Mouse (Mus musculus): ENCODE data around the gene Slc27a1. TPM values are rescaled to one million over a fixed set of nuclear protein-coding genes. Genes with fewer than 3 reads are reported as not detected.

The Slc27a1 gene
- total RNA-seq, 2 experiments from 2014 or later: 105 to 126 TPM

DNA sequence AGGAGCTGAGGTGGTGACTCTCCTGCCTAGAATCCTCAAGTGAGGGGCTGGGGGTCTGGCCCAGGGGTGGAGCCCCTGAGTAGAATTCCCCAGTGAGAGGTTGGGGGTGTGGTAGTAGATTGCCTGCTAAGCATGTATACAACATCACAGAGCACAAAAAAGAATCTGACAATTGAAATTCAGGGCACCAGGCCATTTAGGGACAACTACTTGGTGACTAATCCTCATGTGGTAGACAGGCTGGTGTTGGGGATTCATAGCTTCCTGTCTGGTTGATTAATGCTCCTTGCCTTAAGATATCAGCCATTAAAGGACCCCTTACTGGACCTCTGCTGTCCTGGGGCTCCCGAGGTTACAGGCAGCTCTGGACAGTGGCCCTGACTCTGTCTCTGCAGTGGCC lies 10.3 kb downstream of the Slc27a1 start:
- no peak for DNase-seq (ENCODE audit: low spot score in 2 of 2)

DNA sequence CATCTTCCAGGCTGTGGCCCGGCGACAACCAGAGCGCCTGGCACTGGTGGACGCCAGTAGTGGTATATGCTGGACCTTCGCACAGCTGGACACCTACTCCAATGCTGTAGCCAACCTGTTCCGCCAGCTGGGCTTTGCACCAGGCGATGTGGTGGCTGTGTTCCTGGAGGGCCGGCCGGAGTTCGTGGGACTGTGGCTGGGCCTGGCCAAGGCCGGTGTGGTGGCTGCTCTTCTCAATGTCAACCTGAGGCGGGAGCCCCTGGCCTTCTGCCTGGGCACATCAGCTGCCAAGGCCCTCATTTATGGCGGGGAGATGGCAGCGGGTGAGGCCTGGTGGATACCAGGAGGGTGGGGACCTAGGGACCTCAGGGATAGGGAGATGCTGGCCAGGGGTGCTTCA lies 10.8 kb downstream of the Slc27a1 start:
- no peak for DNase-seq (ENCODE audit: low spot score in 2 of 2)

DNA sequence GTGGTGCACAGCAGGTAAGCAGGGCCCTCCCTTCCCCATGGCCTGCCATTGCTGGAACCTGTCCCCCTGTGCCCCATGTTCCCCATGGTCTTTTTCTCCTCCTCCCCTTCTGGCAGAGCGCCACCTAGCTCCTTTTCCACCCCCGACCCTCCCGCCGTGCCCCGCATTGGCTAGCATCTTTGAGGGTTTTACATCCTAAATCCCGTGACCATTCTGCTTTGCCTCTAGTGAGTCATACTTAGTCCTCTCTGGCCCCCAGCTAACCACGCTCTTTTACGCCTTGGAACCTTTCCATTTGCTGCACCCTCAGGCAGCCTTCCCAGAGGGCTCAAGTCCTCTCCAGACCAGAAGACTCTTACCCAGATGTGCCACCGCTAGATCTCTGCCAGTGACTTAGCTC lies 11.5 kb downstream of the Slc27a1 start:
- DNase-seq (ENCODE audit: low spot score in 2 of 2): no peak

DNA sequence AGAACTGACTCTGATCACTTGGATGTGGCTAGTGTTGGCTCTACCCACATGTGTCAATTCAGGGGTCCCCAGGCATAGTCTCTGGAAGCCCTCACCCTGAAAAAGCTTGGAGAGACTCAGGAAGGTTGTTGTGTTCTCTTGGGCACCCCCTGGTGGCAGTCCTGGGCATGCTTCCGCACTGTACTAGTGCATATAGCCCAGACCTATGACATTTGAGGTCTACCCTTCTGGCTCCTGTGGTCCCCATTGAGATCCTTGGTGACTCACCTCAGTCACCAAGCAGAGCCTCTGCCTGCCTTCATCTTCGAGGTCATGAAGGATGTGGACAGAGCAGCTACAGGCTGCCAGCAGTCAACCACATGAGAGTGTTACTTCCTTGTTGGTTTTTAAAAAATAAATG lies 18.2 kb downstream of the Slc27a1 start:
- peak in 1 of 2 experiments; percentile 57 for DNase-seq (ENCODE audit: low spot score in 2 of 2)

DNA sequence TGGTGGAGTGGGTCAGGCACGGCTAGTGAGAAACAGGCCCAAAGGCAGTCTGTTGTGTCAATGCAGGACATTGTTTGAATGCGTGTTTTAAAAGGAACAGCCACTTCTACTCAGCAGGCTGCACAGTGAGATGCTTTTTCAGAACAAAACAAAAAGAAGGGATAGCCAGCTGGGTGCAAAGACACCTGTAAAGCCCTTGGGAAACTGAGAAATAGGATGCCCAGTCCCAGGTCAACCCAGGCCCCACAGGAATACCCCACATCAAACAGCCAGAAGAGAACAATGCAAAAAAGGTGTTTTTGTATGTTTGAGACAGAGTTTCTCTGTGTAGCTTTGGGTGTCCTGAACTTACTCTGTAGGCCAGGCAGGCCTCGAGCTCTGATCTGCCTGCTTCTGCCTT lies 20.1 kb downstream of the Slc27a1 start:
- no peak for DNase-seq (ENCODE audit: low spot score in 2 of 2)

DNA sequence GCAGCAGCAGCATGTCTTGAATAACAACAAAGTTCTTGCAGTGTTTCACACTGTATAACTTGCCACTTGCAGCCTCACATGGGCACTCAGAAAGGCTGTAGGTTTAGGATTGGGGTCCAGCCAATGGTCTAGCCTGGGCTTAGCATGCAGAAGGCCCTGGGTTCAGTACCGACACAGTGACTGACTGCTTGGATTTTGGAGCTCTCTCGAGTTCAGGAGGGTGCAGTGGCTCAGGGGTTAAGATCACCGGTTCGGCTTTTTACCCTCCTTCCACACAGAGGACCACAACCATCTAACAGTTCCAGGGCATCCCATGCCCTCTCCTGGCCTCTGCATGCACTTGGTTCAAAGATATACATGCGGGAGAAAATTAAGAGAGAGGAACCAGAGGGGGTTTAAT lies 22.3 kb downstream of the Slc27a1 start:
- DNase-seq (ENCODE audit: low spot score in 2 of 2): no peak

DNA sequence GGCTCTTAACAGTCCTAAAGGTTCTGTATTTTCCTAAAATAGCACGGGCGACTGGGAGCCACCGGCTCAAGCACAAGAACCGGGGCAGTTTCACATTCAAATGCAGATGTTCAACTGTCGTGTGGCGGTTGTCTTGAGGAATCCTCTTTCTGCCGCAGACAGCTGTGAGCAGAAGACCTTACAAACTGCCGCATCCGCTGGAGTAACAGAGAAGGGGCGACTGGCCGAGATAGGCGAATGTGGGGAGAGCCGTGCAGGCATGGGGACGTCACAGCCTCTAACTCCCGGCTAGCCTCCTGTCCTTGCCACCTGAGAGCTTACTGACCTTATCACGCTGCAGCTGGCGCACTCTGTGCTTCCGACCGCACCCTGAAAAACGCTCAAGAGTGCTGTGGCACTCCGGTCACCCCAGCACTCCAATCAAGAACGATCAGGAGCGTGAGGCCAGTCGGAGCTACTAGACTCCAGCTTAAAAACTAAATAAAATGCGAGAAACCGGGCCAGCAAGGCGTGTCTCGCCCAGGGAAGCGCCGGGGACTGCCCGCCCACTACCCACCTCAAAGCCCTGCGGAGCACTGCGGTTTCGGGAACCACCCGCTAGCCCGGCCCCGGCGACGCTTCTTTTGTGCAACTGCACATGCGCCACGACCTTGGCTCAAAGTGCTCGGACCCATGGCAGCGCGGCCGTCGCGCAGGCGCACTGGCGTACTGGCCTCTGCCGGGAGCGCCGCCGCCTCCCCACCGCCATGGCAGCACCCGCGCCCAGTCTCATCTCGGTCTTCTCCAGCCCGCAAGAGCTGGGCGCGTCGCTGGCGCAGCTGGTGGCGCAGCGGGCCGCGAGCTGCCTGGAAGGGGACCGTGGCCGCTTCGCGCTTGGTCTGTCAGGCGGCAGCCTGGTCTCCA lies 23.0 kb downstream of the Slc27a1 start, which contains the start of gene Pgls:
Gene Pgls (plus strand): TSS at position 706 of the 903 bp plus-strand sequence.
- DNase-seq (ENCODE audit: low spot score in 2 of 2): peak; percentile 95 to 97

DNA sequence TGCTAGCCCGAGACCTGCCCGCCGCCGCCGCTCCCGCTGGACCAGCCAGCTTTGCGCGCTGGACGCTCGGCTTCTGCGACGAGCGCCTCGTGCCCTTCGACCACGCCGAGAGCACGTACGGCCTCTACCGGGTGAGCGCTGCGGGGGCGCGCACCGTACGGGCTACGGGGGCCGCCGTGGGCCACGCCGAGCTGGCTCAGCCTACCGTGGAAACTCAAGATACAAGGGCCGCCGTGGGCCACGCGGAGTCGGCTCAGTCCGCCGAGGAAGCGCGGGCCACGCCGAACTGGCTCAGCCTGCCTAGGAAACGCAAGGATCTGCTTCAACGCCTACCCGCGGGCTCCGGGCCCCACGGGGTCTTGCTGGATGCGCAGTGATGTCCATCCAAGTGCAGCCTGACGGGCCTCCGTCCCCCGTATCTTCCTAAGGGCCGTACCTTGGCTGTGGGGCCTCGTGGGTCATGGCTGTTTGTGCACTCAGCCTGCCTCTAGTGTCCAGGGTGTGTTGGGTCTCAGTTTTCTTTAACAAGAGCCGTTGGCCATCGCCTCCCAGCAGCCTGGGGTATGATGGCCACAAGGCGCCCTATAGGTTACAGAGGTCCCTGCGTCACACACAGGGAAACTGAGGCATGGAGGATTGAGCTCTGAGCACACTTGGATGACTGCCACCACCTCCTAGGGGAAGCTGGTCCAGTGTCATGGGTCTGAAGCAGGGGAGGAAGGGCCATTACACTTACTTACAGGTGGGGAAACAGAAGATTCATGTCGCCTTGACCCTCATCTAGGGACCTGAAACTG lies 23.9 kb downstream of the Slc27a1 start:
- peak; percentile 91 to 95 for DNase-seq (ENCODE audit: low spot score in 2 of 2)

DNA sequence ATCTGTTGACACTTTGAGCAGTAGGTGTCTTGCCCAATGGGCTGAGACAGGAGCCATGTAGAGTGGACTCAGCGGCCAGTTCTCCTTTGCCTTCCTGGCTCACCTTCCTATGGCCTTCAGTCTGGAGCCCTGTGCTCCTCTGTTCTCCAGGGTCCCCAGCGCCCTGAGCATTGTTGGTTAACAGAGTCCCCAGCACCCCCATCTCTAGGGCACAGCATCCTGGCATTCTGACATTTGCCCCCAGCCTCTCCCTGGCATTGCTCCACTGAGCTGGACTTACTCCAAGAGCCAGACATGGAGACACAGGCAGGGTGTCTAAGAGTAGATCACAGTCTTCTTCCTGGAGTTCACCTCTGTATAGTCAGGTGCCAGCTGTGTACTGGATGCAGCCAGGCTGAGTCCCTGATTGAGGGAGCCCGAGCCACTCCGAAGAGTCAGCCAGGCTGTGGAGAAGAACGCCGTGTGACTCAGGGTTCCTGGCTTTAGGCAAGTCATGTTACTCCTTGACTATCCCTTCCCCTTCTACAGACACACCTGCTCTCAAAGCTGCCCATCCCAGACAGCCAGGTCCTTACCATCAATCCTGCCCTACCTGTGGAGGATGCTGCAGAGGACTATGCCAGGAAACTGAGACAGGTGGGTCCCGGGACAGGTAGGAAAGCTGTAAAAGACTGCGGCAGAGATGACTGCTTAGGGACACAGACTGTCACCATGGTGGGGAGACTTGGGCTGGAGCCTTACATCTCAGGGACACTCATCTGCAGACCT lies 25.1 kb downstream of the Slc27a1 start:
- DNase-seq (ENCODE audit: low spot score in 2 of 2): no peak

DNA sequence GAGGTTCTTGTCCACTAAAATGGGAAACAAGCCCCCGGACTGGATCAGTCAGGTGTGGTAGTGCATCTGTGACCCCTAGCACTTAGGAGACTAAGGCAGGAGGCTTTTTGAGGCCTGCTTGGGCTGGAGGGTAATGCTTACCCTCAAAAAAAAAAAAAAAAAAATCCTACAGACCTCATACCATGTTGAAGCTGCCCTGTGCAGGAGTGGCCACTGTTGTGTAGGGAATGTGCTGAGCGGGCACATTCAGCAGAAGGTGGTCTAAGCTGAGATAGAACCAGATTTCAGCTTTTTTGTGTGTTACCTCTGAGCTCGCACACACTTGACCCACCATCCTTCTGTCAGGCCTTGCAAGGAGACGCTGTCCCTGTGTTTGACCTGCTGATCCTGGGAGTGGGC lies 25.6 kb downstream of the Slc27a1 start:
- no peak for DNase-seq (ENCODE audit: low spot score in 2 of 2)

DNA sequence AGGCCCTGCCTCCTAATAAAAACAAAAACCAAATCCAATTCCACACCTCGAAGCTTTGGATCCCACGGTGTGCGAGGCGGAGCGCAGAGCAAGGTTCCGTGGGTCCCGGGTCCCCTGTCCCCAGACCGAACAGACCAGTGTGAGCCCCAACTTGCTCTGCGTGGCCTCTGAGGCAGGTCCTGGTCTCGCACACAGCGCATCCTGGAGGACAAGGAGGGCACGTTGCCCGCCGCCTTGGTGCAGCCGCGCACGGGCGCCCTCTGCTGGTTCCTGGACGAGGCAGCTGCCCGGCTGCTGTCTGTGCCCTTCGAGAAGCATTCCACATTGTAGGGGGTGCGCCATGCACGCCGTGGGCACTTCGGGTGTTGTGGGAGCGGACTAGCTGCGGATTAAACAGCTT lies 27.2 kb downstream of the Slc27a1 start:
- DNase-seq (ENCODE audit: low spot score in 2 of 2): peak; percentile 77 to 94

DNA sequence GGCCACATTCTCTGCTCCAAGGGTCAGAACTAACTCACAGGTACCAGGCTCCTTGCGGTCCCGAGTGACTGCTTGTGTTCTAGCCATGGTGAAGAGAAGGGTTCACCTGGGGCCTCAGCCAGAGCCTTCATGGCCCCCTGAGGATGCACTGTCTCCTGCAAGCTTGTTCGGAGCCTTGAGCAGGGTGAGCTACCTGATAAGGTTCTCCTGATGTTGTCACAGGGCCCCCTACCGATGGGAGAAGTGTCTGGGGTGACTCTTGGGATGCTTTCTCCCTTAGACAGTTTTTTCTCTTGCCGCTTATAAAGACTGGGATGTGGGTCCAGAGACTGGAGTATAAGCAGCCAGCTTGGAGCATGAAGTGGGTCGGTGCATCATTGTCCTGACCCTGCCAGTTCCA lies 27.7 kb downstream of the Slc27a1 start:
- no peak for DNase-seq (ENCODE audit: low spot score in 2 of 2)

DNA sequence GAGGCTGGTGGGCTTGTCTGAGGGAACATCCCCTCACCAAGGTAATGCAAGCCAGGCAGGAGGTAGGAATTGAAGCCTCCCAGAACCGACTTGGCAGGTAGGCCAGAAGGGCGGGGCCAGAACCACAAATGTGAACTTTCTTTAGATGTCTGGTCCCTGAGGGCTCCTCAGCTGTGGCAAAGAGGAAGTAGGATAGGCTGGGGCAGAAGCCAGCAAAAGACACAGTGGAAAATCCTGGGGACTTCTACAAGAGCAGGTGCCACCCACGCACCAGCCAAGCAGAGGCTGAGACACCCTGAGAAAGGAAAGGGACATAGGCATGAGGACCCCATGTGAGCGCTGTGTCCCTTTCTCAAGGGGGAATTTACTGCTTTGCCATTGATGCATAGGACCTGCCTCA lies 28.1 kb downstream of the Slc27a1 start:
- DNase-seq (ENCODE audit: low spot score in 2 of 2): no peak

DNA sequence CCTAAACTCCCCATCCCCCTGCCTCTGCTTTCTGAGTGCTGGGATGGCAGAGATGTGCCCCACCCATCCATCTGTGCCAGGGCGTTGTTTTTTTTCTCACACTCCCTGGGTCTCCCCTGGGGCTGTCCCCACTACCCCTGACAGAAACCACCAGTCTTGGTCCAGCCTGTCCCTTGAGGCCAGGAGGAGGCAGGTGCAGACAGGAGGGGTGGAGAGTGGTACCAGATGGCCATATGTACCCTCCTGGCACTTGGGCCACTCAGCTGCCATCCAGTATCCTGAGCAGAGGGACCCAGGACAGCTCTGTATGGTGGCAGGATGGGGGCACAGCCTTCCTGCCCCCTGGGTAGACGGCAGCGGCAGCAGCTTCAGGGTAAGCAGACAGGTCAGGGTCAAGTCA lies 28.8 kb downstream of the Slc27a1 start, which contains the start of gene Fam129c:
Gene Fam129c (plus strand): TSS at position 198 of the 400 bp plus-strand sequence.
- no peak for DNase-seq (ENCODE audit: low spot score in 2 of 2)

DNA sequence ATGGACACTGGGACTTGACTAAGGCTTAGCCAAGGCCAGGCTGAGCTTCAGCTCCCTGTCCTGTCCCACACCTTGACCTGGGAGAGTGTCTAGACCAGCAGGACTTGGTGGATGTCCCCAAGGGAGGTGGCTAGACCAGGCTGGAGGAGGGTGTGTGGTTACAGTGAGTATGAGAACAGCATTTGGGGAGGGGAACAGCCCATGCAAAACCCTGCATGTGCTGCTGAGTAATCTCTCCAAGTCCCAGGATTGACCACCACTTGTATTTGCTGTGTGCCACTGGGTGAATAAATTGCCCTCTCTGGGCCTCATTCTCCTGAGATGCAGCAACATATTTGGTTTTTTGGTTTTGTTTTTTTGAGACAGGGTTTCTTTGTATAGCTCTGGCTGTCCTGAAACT lies 29.7 kb downstream of the Slc27a1 start:
- DNase-seq (ENCODE audit: low spot score in 2 of 2): no peak

DNA sequence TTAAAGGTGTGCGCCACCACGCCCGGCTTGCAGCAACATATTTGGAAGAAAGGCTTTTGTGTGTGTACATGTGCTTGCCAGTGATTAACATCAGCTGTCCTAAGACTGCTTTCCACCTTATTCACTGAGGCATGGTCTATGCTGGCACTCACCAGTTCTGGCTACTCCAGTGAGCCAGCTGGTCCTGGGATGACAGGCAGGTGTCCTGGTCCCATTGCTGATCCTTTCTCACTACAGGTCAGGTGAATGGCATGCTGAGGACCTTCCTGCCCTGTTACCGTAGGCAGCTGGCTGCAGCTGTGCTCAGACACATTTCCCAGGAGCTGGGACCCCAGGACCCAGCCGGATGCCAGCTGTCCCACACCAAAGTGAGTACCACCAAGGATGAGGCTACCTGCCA lies 30.2 kb downstream of the Slc27a1 start:
- no peak for DNase-seq (ENCODE audit: low spot score in 2 of 2)

DNA sequence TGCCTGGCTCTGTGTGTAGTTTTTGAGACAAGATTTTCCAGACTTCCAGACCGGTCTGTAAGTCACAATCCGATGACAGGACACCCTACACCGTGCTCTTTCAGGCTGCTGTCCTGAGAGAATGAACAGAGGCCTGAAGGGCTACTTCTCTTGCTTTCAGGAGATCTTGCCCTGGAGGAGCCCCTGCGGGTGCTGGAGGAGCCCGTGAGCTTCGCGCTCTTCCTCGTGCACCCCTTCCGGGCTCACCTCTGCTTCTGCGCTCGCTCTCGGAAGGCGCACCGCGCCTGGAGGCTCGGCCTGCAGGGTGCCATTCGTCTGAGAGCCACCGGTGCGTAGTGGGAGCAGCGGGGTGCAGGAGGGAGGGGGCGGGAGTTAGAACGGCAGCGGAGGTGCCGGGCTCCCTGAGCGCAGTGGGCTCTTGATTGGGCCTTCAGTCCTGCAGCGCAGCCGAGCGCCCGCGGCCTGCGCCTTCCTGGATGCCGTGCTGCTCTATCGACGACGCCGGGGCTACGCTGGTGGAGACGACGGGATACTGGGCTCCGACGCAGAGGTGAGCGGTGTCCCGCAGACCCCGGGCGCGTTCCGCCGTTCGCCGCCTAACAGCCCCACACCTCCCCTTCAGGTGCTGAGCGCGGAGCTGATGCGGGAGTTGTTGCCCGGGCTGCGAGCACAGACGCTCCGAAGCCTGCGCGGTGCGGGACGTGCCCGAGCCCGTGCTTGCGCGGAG lies 33.4 kb downstream of the Slc27a1 start:
- DNase-seq (ENCODE audit: low spot score in 2 of 2): no peak

DNA sequence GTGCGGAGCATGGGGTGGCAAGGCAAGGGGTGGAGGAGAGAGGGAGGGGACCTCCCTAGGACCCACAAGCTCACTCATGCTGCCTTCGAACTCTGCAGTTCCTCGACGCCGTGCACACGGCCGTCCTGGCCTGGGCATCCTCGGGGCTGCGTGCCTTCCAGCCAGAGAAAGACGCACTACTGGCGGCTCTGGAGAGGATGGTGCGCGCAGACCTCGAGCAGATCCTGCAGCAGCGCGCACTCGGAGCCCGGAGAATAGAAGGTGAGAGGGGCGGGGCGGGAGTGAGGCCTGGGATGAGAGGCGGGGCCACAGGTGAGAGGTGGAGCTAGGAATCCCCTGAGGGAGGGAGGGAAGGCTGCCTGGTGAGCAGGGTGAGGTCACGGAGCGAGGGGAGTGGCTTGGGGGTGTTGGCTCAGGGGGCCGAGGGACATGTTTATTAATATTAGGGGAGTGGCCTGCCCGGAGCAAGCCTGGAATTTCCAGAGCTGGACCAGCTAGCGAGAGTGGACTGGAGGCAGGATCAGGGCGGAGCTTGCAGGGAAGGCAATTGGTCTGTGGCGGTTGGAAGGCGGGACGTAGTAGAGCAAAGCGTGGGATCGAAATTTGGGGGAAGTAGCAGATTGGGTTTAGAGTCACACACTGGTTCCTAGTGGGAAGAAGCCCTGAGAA lies 34.1 kb downstream of the Slc27a1 start:
- peak; percentile 47 to 69 for DNase-seq (ENCODE audit: low spot score in 2 of 2)

DNA sequence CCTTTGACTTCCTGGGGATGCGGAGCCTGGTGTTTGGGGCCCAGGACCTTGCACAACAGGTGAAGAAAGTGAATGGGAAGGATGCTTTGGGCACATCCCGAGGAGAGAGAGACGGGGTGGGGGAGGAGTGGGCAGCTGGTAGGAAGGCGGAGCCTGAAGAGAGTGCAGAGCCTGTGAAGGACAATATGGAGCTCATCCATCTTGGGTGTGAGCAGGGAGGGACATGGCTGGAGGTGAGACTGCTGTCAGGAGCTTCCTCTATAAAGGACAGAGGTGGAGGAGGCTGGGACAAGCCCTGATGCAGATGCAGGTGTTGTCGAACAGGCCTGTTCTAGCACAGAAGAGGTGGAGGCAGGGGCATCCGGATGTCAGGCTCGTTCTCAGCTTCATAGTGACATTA lies 35.3 kb downstream of the Slc27a1 start:
- DNase-seq (ENCODE audit: low spot score in 2 of 2): no peak

Data from layer of hippocampus, adult 18-20 months (tissue).